Mouse (Mus musculus): ENCODE results near the gene Fam110c. TPM values are rescaled to one million over a fixed set of nuclear protein-coding genes. Genes with fewer than 3 reads are reported as not detected.

Fam110c gene
- polyA plus RNA-seq, 1 experiment from 2014 or later = 0.38 TPM

GRCm38 (mm10) chr12:31074839-31075538, 1.3 kb downstream of the Fam110c start:
- peaks cover 2% of the 10 kb centered on the region; the same call in 1 of the 2 replicates for H3K4me1 ChIP-seq (ENCODE audit: control insufficient read depth, insufficient read depth, low read length)
- H3K27ac ChIP-seq (replicated peaks; ENCODE audit: low read depth, low read length) = no peak overlapping the region
- H3K27me3 ChIP-seq (ENCODE audit: control insufficient read depth, insufficient read depth, low read length) = peaks cover 28% of the 10 kb centered on the region
- peak overlapping the region; percentile 67 for H3K4me2 ChIP-seq (ENCODE audit: low read depth, low read length)
- H3K4me3 ChIP-seq (ENCODE audit: low read depth, low read length) = peak overlapping the region; percentile 25
- 0 out of 2 replicates have a peak overlapping the region, but pooled peaks have one; percentile 18 for H3K9ac ChIP-seq (replicated peaks; ENCODE audit: low read length)
- no peaks in the 10 kb centered on the region for H3K9me3 ChIP-seq (replicated peaks; ENCODE audit: control insufficient read depth, low read length)
- ATAC-seq (replicated peaks; ENCODE audit: insufficient number of reproducible peaks, low FRiP score, low TSS enrichment, low read depth) = peak; percentile 39; the same call in 1 of the 2 replicates
- DNase-seq (ENCODE audit: low spot score) = peak; percentile 30
- WGBS = 3% methylated on average over 24 of the region's 24 CpGs
- no peaks in the 10 kb centered on the region for H3K36me3 ChIP-seq (replicated peaks; ENCODE audit: control insufficient read depth, insufficient read depth, low read depth, low read length)

- no peak for DNase-seq (ENCODE audit: low spot score)
Observed at GRCm38 (mm10) chr12:31077020-31077419, 3.4 kb downstream of the Fam110c start.

GRCm38 (mm10) chr12:31078030-31078429, 4.4 kb downstream of the Fam110c start:
- Histone ChIP-seq H3K4me1 (ENCODE audit: control insufficient read depth, insufficient read depth, low read length) (peaks cover 2% of the 10 kb centered on the region; the same call in 1 of the 2 replicates), H3K9ac (replicated peaks; ENCODE audit: low read length) (no peak overlapping the region), H3K27ac (replicated peaks; ENCODE audit: low read depth, low read length) (no peak overlapping the region), H3K4me2 (ENCODE audit: low read depth, low read length) (no peak overlapping the region), H3K9me3 (replicated peaks; ENCODE audit: control insufficient read depth, low read length) (no peaks in the 10 kb centered on the region), H3K27me3 (ENCODE audit: control insufficient read depth, insufficient read depth, low read length) (peaks cover 20% of the 10 kb centered on the region), H3K36me3 (replicated peaks; ENCODE audit: control insufficient read depth, insufficient read depth, low read depth, low read length) (no peaks in the 10 kb centered on the region), H3K4me3 (ENCODE audit: low read depth, low read length) (no peak overlapping the region)
- no peak for ATAC-seq (replicated peaks; ENCODE audit: insufficient number of reproducible peaks, low FRiP score, low TSS enrichment, low read depth)
- DNase-seq (ENCODE audit: low spot score) = no peak
- 53% methylated on average over 4 of the region's 4 CpGs for WGBS

More at GRCm38 (mm10) chr12:31077020-31077419, 3.4 kb downstream of the Fam110c start:
- no peak for ATAC-seq (replicated peaks; ENCODE audit: insufficient number of reproducible peaks, low FRiP score, low TSS enrichment, low read depth)
- Histone ChIP-seq H3K36me3 (replicated peaks; ENCODE audit: control insufficient read depth, insufficient read depth, low read depth, low read length) (no peaks in the 10 kb centered on the region), H3K4me3 (ENCODE audit: low read depth, low read length) (no peak overlapping the region), H3K9me3 (replicated peaks; ENCODE audit: control insufficient read depth, low read length) (no peaks in the 10 kb centered on the region), H3K9ac (replicated peaks; ENCODE audit: low read length) (no peak overlapping the region), H3K27ac (replicated peaks; ENCODE audit: low read depth, low read length) (no peak overlapping the region), H3K4me2 (ENCODE audit: low read depth, low read length) (no peak overlapping the region), H3K27me3 (ENCODE audit: control insufficient read depth, insufficient read depth, low read length) (peaks cover 25% of the 10 kb centered on the region), H3K4me1 (ENCODE audit: control insufficient read depth, insufficient read depth, low read length) (peaks cover 2% of the 10 kb centered on the region; the same call in 1 of the 2 replicates)
- 76% methylated on average over 7 of the region's 7 CpGs for WGBS

- H3K36me3 ChIP-seq (replicated peaks; ENCODE audit: control insufficient read depth, insufficient read depth, low read depth, low read length) = no peaks in the 10 kb centered on the region
- H3K4me2 ChIP-seq (ENCODE audit: low read depth, low read length) = no peak overlapping the region
- no peak overlapping the region for H3K27ac ChIP-seq (replicated peaks; ENCODE audit: low read depth, low read length)
- ATAC-seq (replicated peaks; ENCODE audit: insufficient number of reproducible peaks, low FRiP score, low TSS enrichment, low read depth) (no peak), DNase-seq (ENCODE audit: low spot score) (no peak)
- 63% methylated on average over 6 of the region's 6 CpGs for WGBS
- H3K9ac ChIP-seq (replicated peaks; ENCODE audit: low read length) = no peak overlapping the region
- no peaks in the 10 kb centered on the region for H3K4me1 ChIP-seq (ENCODE audit: control insufficient read depth, insufficient read depth, low read length)
- peaks cover 5% of the 10 kb centered on the region for H3K27me3 ChIP-seq (ENCODE audit: control insufficient read depth, insufficient read depth, low read length)
- no peak overlapping the region for H3K4me3 ChIP-seq (ENCODE audit: low read depth, low read length)
- no peaks in the 10 kb centered on the region for H3K9me3 ChIP-seq (replicated peaks; ENCODE audit: control insufficient read depth, low read length)
Observed at GRCm38 (mm10) chr12:31080352-31080751, 6.7 kb downstream of the Fam110c start.

- Histone ChIP-seq H3K36me3 (replicated peaks; ENCODE audit: control insufficient read depth, insufficient read depth, low read depth, low read length) (no peaks in the 10 kb centered on the region), H3K4me3 (ENCODE audit: low read depth, low read length) (no peak overlapping the region), H3K4me1 (ENCODE audit: control insufficient read depth, insufficient read depth, low read length) (no peaks in the 10 kb centered on the region), H3K9me3 (replicated peaks; ENCODE audit: control insufficient read depth, low read length) (no peaks in the 10 kb centered on the region), H3K27ac (replicated peaks; ENCODE audit: low read depth, low read length) (no peak overlapping the region), H3K27me3 (ENCODE audit: control insufficient read depth, insufficient read depth, low read length) (no peaks in the 10 kb centered on the region; the same call in 1 of the 2 replicates), H3K4me2 (ENCODE audit: low read depth, low read length) (no peak overlapping the region), H3K9ac (replicated peaks; ENCODE audit: low read length) (no peak overlapping the region)
- DNase-seq (ENCODE audit: low spot score) = no peak
- 92% methylated on average over 6 of the region's 6 CpGs for WGBS
- no peak for ATAC-seq (replicated peaks; ENCODE audit: insufficient number of reproducible peaks, low FRiP score, low TSS enrichment, low read depth)
Observed at GRCm38 (mm10) chr12:31080890-31081554, 7.4 kb downstream of the Fam110c start.

GRCm38 (mm10) chr12:31083007-31083406, 9.3 kb downstream of the Fam110c start:
- Histone ChIP-seq H3K4me2 (ENCODE audit: low read depth, low read length) (no peak overlapping the region), H3K27me3 (ENCODE audit: control insufficient read depth, insufficient read depth, low read length) (no peaks in the 10 kb centered on the region), H3K36me3 (replicated peaks; ENCODE audit: control insufficient read depth, insufficient read depth, low read depth, low read length) (no peaks in the 10 kb centered on the region), H3K4me1 (ENCODE audit: control insufficient read depth, insufficient read depth, low read length) (no peaks in the 10 kb centered on the region), H3K4me3 (ENCODE audit: low read depth, low read length) (no peak overlapping the region), H3K9ac (replicated peaks; ENCODE audit: low read length) (no peak overlapping the region), H3K27ac (replicated peaks; ENCODE audit: low read depth, low read length) (no peak overlapping the region), H3K9me3 (replicated peaks; ENCODE audit: control insufficient read depth, low read length) (no peaks in the 10 kb centered on the region)
- ATAC-seq (replicated peaks; ENCODE audit: insufficient number of reproducible peaks, low FRiP score, low TSS enrichment, low read depth) (no peak), DNase-seq (ENCODE audit: low spot score) (no peak)
- 84% methylated on average over 4 of the region's 4 CpGs for WGBS

GRCm38 (mm10) chr12:31083407-31083806, 9.7 kb downstream of the Fam110c start:
- WGBS = 79% methylated on average over 4 of the region's 4 CpGs
- Histone ChIP-seq H3K9me3 (replicated peaks; ENCODE audit: control insufficient read depth, low read length) (no peaks in the 10 kb centered on the region), H3K27ac (replicated peaks; ENCODE audit: low read depth, low read length) (no peak overlapping the region), H3K9ac (replicated peaks; ENCODE audit: low read length) (no peak overlapping the region), H3K36me3 (replicated peaks; ENCODE audit: control insufficient read depth, insufficient read depth, low read depth, low read length) (no peaks in the 10 kb centered on the region), H3K4me2 (ENCODE audit: low read depth, low read length) (no peak overlapping the region), H3K4me3 (ENCODE audit: low read depth, low read length) (no peak overlapping the region), H3K27me3 (ENCODE audit: control insufficient read depth, insufficient read depth, low read length) (no peaks in the 10 kb centered on the region), H3K4me1 (ENCODE audit: control insufficient read depth, insufficient read depth, low read length) (no peaks in the 10 kb centered on the region)
- no peak for ATAC-seq (replicated peaks; ENCODE audit: insufficient number of reproducible peaks, low FRiP score, low TSS enrichment, low read depth)
- no peak for DNase-seq (ENCODE audit: low spot score)

GRCm38 (mm10) chr12:31087060-31087459, 13.4 kb downstream of the Fam110c start:
- no peak overlapping the region for H3K4me3 ChIP-seq (ENCODE audit: low read depth, low read length)
- no peaks in the 10 kb centered on the region for H3K27me3 ChIP-seq (ENCODE audit: control insufficient read depth, insufficient read depth, low read length)
- 79% methylated on average over 4 of the region's 4 CpGs for WGBS
- DNase-seq (ENCODE audit: low spot score) (no peak), ATAC-seq (replicated peaks; ENCODE audit: insufficient number of reproducible peaks, low FRiP score, low TSS enrichment, low read depth) (no peak)
- no peak overlapping the region for H3K27ac ChIP-seq (replicated peaks; ENCODE audit: low read depth, low read length)
- H3K9me3 ChIP-seq (replicated peaks; ENCODE audit: control insufficient read depth, low read length) = no peaks in the 10 kb centered on the region
- H3K9ac ChIP-seq (replicated peaks; ENCODE audit: low read length) = no peak overlapping the region
- H3K4me1 ChIP-seq (ENCODE audit: control insufficient read depth, insufficient read depth, low read length) = no peaks in the 10 kb centered on the region
- no peak overlapping the region for H3K4me2 ChIP-seq (ENCODE audit: low read depth, low read length)
- no peaks in the 10 kb centered on the region for H3K36me3 ChIP-seq (replicated peaks; ENCODE audit: control insufficient read depth, insufficient read depth, low read depth, low read length)

Measured in embryonic facial prominence, embryonic 11.5 days (tissue).